Mouse (Mus musculus) bone marrow macrophage, adult 2 months (primary cell): ENCODE data around the gene 1110008P14Rik.

Source experiments
- CTCF ChIP-seq: IDR thresholded peaks from 2 replicates; pipeline ENCODE4 v1.5.1; 2012; ENCODE audit warnings: low read depth, mild to moderate bottlenecking, low read length, moderate library complexity
- POLR2A ChIP-seq: IDR thresholded peaks from 2 replicates; pipeline ENCODE4 v1.6.1; 2012; ENCODE audit warnings: mild to moderate bottlenecking, low read depth, low read length, borderline replicate concordance

GRCm38 (mm10) chr2:32382689-32383088 lies 951 bp upstream of the 1110008P14Rik start:
- TF ChIP-seq POLR2A (no peak), CTCF (no peak)
